Mouse (Mus musculus): ENCODE data around the gene Cd72. TPM values are rescaled to one million over a fixed set of nuclear protein-coding genes. Genes with fewer than 3 reads are reported as not detected.

Gene Cd72
- total RNA-seq, 1 experiment, result 0.40 TPM

- peaks cover 10% of the 10 kb centered on the region; the same call in 1 of the 2 replicates for H3K36me3 ChIP-seq (ENCODE audit: control insufficient read depth, insufficient read depth, low read length, poor library complexity, severe bottlenecking)
- no peak for DNase-seq (ENCODE audit: low read depth, low spot score)
- H3K27ac ChIP-seq (ENCODE audit: insufficient read depth, low read depth, low read length, poor library complexity, severe bottlenecking), result no peak overlapping the region
- in situ Hi-C loops (cut with MboI; ENCODE audit: low sequenced_read_pairs in 2 of 2, unreplicated experiment in 2 of 2), result no loop called here
- no peaks in the 10 kb centered on the region for H3K9me3 ChIP-seq (ENCODE audit: control insufficient read depth, insufficient read depth, low read depth, low read length)
- H3K9ac ChIP-seq (ENCODE audit: insufficient read depth, low read depth, low read length, poor library complexity, severe bottlenecking), result no peak overlapping the region
- H3K4me1 ChIP-seq (ENCODE audit: control insufficient read depth in 2 of 2, insufficient read depth in 2 of 2, low read length in 2 of 2, poor library complexity in 1 of 2), result peaks cover 0 to 18% of the 10 kb centered on the region in 2 experiments; a peak in 1 of 4 replicates
- no peak for TF ChIP-seq ZC3H11A (IDR thresholded peaks at IDR 0.05; ENCODE audit: borderline replicate concordance, low read depth, low read length)
- H3K4me3 ChIP-seq (ENCODE audit: insufficient read depth in 1 of 2, low read depth in 1 of 2, low read length in 2 of 2, poor library complexity in 1 of 2, severe bottlenecking in 1 of 2), result no peak overlapping the region
Measured at GRCm38 (mm10) chr4:43426487-43426886, 27.9 kb downstream of the Cd72 start.

GRCm38 (mm10) chr4:43425648-43426380 lies 28.6 kb downstream of the Cd72 start:
- peaks cover 10% of the 10 kb centered on the region; the same call in 1 of the 2 replicates for H3K36me3 ChIP-seq (ENCODE audit: control insufficient read depth, insufficient read depth, low read length, poor library complexity, severe bottlenecking)
- in situ Hi-C loops (cut with MboI; ENCODE audit: low sequenced_read_pairs in 2 of 2, unreplicated experiment in 2 of 2), result no loop called here
- no peak for TF ChIP-seq ZNF384 (IDR thresholded peaks at IDR 0.05; ENCODE audit: low read depth, low read length)
- no peak for TF ChIP-seq HCFC1 (IDR thresholded peaks at IDR 0.05; ENCODE audit: borderline replicate concordance, insufficient read depth, low read length)
- TF ChIP-seq CHD2 (IDR thresholded peaks at IDR 0.05; ENCODE audit: low read depth, low read length), result no peak
- TF ChIP-seq ZC3H11A (IDR thresholded peaks at IDR 0.05; ENCODE audit: borderline replicate concordance, low read depth, low read length), result no peak
- no peak overlapping the region for H3K27ac ChIP-seq (ENCODE audit: insufficient read depth, low read depth, low read length, poor library complexity, severe bottlenecking)
- peaks cover 0 to 18% of the 10 kb centered on the region in 2 experiments; a peak in 1 of 4 replicates for H3K4me1 ChIP-seq (ENCODE audit: control insufficient read depth in 2 of 2, insufficient read depth in 2 of 2, low read length in 2 of 2, poor library complexity in 1 of 2)
- no peaks in the 10 kb centered on the region for H3K9me3 ChIP-seq (ENCODE audit: control insufficient read depth, insufficient read depth, low read depth, low read length)
- DNase-seq (ENCODE audit: low read depth, low spot score), result no peak
- no peak overlapping the region for H3K9ac ChIP-seq (ENCODE audit: insufficient read depth, low read depth, low read length, poor library complexity, severe bottlenecking)
- peak overlapping the region; percentile 26 to 33; a peak in 1 of 4 replicates for H3K4me3 ChIP-seq (ENCODE audit: insufficient read depth in 1 of 2, low read depth in 1 of 2, low read length in 2 of 2, poor library complexity in 1 of 2, severe bottlenecking in 1 of 2)

- in situ Hi-C loops (cut with MboI; ENCODE audit: low sequenced_read_pairs in 2 of 2, unreplicated experiment in 2 of 2), result no loop called here
- no peak overlapping the region for H3K9ac ChIP-seq (ENCODE audit: insufficient read depth, low read depth, low read length, poor library complexity, severe bottlenecking)
- H3K36me3 ChIP-seq (ENCODE audit: control insufficient read depth, insufficient read depth, low read length, poor library complexity, severe bottlenecking), result peaks cover 10% of the 10 kb centered on the region; the same call in 1 of the 2 replicates
- no peak for DNase-seq (ENCODE audit: low read depth, low spot score)
- peaks cover 0 to 19% of the 10 kb centered on the region in 2 experiments; a peak in 1 of 4 replicates for H3K4me1 ChIP-seq (ENCODE audit: control insufficient read depth in 2 of 2, insufficient read depth in 2 of 2, low read length in 2 of 2, poor library complexity in 1 of 2)
- H3K9me3 ChIP-seq (ENCODE audit: control insufficient read depth, insufficient read depth, low read depth, low read length), result no peaks in the 10 kb centered on the region
- no peak overlapping the region for H3K27ac ChIP-seq (ENCODE audit: insufficient read depth, low read depth, low read length, poor library complexity, severe bottlenecking)
- H3K4me3 ChIP-seq (ENCODE audit: insufficient read depth in 1 of 2, low read depth in 1 of 2, low read length in 2 of 2, poor library complexity in 1 of 2, severe bottlenecking in 1 of 2), result peak overlapping the region; percentile 26 to 33; a peak in 1 of 4 replicates
- TF ChIP-seq CHD2 (IDR thresholded peaks at IDR 0.05; ENCODE audit: low read depth, low read length) (no peak), ZNF384 (IDR thresholded peaks at IDR 0.05; ENCODE audit: low read depth, low read length) (no peak), MAFK (IDR thresholded peaks at IDR 0.05; ENCODE audit: insufficient read depth, low read depth, low read length) (no peak)
Measured at GRCm38 (mm10) chr4:43425197-43425596, 29.2 kb downstream of the Cd72 start.

GRCm38 (mm10) chr4:43424072-43424471 lies 30.4 kb downstream of the Cd72 start:
- DNase-seq (ENCODE audit: low read depth, low spot score), result no peak
- Histone ChIP-seq H3K27ac (ENCODE audit: insufficient read depth, low read depth, low read length, poor library complexity, severe bottlenecking) (no peak overlapping the region), H3K36me3 (ENCODE audit: control insufficient read depth, insufficient read depth, low read length, poor library complexity, severe bottlenecking) (peaks cover 10% of the 10 kb centered on the region; the same call in 1 of the 2 replicates), H3K9ac (ENCODE audit: insufficient read depth, low read depth, low read length, poor library complexity, severe bottlenecking) (no peak overlapping the region), H3K9me3 (ENCODE audit: control insufficient read depth, insufficient read depth, low read depth, low read length) (no peaks in the 10 kb centered on the region), H3K4me3 (ENCODE audit: insufficient read depth in 1 of 2, low read depth in 1 of 2, low read length in 2 of 2, poor library complexity in 1 of 2, severe bottlenecking in 1 of 2) (no peak overlapping the region), H3K4me1 (ENCODE audit: control insufficient read depth in 2 of 2, insufficient read depth in 2 of 2, low read length in 2 of 2, poor library complexity in 1 of 2) (peaks cover 0 to 21% of the 10 kb centered on the region in 2 experiments; a peak in 1 of 4 replicates)
- no peak for TF ChIP-seq CHD2 (IDR thresholded peaks at IDR 0.05; ENCODE audit: low read depth, low read length)
- no peak for TF ChIP-seq HCFC1 (IDR thresholded peaks at IDR 0.05; ENCODE audit: borderline replicate concordance, insufficient read depth, low read length)
- no peak for TF ChIP-seq MAFK (IDR thresholded peaks at IDR 0.05; ENCODE audit: insufficient read depth, low read depth, low read length)
- TF ChIP-seq ZNF384 (IDR thresholded peaks at IDR 0.05; ENCODE audit: low read depth, low read length), result no peak
- no peak for TF ChIP-seq ZC3H11A (IDR thresholded peaks at IDR 0.05; ENCODE audit: borderline replicate concordance, low read depth, low read length)
- in situ Hi-C loops (cut with MboI; ENCODE audit: low sequenced_read_pairs in 2 of 2, unreplicated experiment in 2 of 2), result no loop called here
